Mouse (Mus musculus) kidney, adult 2 months (tissue): Measurements from ENCODE around the gene Coa5. TPM values are rescaled to one million over a fixed set of nuclear protein-coding genes. Genes with fewer than 3 reads are reported as not detected.

Experiments used
- DNase-seq: peaks from one replicate; pipeline ENCODE4 v3.0.0; 2021
- H3K27ac ChIP-seq: fragments of 200-500 bp; 2 replicates; pipeline ENCODE4 v1.5.1; 2012; ENCODE audit warnings: low read depth, low read length, control low read depth, inconsistent platforms; ENCODE audit not compliant: insufficient read depth
- H3K27me3 ChIP-seq: fragments of 200-500 bp; replicated peaks from 2 replicates; pipeline ENCODE4 v1.6.1; 2012; ENCODE audit warnings: mild to moderate bottlenecking, moderate library complexity, low read length, inconsistent platforms; ENCODE audit not compliant: control insufficient read depth, insufficient read depth
- H3K36me3 ChIP-seq: fragments of 200-500 bp; 2 replicates; pipeline ENCODE4 v1.6.1; 2012; ENCODE audit warnings: mild to moderate bottlenecking, moderate library complexity, low read length, inconsistent platforms; ENCODE audit not compliant: control insufficient read depth, insufficient read depth
- H3K4me1 ChIP-seq: fragments of 200-500 bp; 2 replicates; pipeline ENCODE4 v1.6.1; 2011; ENCODE audit warnings: low read length; ENCODE audit not compliant: control insufficient read depth, insufficient read depth
- H3K4me3 ChIP-seq: fragments of 200-500 bp; 2 replicates; pipeline ENCODE4 v1.5.1; 2011; ENCODE audit warnings: mild to moderate bottlenecking, low read depth, low read length, control low read depth; ENCODE audit not compliant: insufficient read depth
- CTCF ChIP-seq: fragments of 200-500 bp; conservative IDR thresholded peaks from 2 replicates; pipeline ENCODE4 v1.5.1; 2011; ENCODE audit warnings: low read depth, mild to moderate bottlenecking, control low read depth, low read length, moderate library complexity, mixed read lengths; ENCODE audit not compliant: insufficient read depth, insufficient read length
- POLR2A ChIP-seq: fragments of 200-500 bp; IDR thresholded peaks from one replicate; pipeline ENCODE4 v1.6.1; 2011; ENCODE audit warnings: low read depth, low read length, control low read depth
- WGBS: fragments of 180-500 bp; shearing (Covaris S2); methylation state at CpG from one replicate; pipeline ENCODE4 v1.1.7; 2018; 5-methylcytosine and 5-hydroxymethylcytosine counted together
- polyA plus RNA-seq: library from polyadenylated mRNA; depleted of rRNA; stranded (reverse); fragments of >200 nt; gene quantifications from 2 replicates; pipeline ENCODE4 v1.2.3, GENCODE M21; 2012; rRNA removed

Gene Coa5
- polyA plus RNA-seq, result 63.3 and 83.9 TPM in 2 replicates

DNA sequence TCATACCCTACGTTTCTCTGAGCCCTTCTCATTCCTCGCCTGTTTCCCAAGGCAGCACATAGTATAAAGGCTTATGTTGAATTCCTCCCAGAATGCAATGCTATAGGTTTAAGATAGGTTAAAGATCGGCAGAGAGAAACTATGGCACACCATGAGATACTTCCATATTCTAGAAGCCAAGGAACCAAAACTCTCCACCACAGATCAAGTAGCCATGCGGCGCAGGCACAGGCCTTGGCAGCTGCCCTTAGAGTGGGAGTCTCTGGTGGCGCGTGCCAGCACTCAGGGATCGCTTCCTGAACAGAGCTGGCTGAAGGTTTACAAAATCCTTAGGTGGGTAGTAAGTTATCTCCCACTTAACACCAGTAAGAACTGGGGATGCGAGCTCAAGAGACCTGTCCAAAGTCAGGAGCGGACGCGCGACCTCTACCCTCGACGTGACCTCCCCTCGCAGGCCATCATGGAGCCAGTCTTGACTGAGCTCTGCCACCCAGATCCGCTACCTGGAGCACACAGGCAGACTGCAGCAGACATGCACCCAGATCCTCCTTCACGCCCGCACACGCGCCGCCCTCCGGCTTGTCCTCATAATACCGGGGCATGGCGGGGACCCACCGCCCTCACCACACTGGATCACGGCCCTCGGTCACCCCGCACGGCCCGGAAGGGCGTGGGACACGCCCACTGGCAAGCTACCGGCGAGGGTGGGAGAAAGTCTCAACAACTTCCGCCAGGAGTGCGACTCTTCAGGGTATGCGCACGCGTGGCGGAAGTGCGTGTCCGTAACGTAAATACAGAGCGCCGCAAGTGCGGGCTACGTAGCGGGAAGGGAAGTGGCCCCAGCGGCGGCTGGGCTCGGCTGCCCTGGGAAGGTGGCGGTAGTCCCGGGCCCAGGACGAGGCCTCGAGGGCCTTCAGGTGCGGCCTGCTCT is at the start of gene Coa5, which contains the start of gene Unc50:
Coa5 (minus strand) TSS at position 738 of the 931 bp plus-strand sequence.
Unc50 (plus strand) TSS at position 774 of the 931 bp plus-strand sequence.
- WGBS, result 1% methylated on average over 57 of the region's 57 CpGs
- Histone ChIP-seq H3K4me1 (peaks cover 8% of the 10 kb centered on the region), H3K27ac (peak within 1 kb of the TSS; percentile 61), H3K27me3 (no peaks in the 10 kb centered on the region), H3K4me3 (peak within 1 kb of the TSS; percentile 74), H3K36me3 (no peaks in the 10 kb centered on the region)
- DNase-seq, result peak; percentile 97
- TF ChIP-seq POLR2A (peak; percentile 41), CTCF (no peak)

DNA sequence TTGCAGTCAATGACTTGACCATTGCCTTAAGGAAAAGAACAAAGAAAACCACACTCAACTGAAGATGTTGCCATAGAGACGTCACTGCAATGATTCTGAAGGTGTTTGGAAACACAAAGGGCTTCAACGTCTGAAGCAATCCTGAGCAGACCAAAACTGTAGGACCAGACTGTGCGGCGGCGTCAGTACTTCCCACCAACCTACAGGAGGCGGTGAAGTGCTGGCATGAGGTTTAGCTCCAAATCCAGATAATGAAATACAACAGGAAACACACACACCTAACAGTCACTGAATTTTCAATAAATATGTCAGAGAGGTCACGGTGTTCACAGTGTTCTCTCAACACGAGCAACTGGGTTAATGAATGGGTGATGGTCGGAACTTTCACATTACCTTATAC is 49.2 kb upstream of the Coa5 start:
- TF ChIP-seq POLR2A (no peak), CTCF (peak; percentile 44; the same call in 1 of the 2 replicates)
- DNase-seq, result no peak
- Histone ChIP-seq H3K27ac (no peak overlapping the region), H3K27me3 (no peaks in the 10 kb centered on the region), H3K4me3 (no peak overlapping the region), H3K36me3 (no peaks in the 10 kb centered on the region), H3K4me1 (no peaks in the 10 kb centered on the region)
- WGBS, result 78% methylated on average over 9 of the region's 9 CpGs

DNA sequence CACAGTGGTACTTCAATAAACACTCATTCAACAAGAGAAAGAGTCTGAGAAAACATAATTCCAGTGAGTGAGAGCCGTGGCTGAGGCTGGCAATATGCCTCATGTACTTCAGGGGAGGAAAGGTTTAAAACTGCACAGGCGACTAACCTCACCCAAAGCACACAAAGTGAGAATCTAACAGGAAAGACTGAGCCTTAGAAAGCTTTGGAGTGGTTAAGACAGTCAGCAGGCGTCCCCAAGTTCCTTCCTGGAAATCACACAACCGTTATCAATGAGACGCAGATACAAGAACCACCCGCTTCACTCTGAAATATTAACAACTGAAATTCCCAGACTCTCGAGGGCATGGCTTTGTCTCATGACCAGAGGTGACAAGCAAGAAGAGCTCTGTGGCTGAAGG is 48.5 kb upstream of the Coa5 start:
- Histone ChIP-seq H3K4me3 (no peak overlapping the region), H3K27me3 (no peaks in the 10 kb centered on the region), H3K36me3 (no peaks in the 10 kb centered on the region), H3K27ac (no peak overlapping the region), H3K4me1 (no peaks in the 10 kb centered on the region)
- no peak for TF ChIP-seq CTCF
- TF ChIP-seq POLR2A, result no peak
- DNase-seq, result no peak
- 61% methylated on average over 7 of the region's 7 CpGs for WGBS

DNA sequence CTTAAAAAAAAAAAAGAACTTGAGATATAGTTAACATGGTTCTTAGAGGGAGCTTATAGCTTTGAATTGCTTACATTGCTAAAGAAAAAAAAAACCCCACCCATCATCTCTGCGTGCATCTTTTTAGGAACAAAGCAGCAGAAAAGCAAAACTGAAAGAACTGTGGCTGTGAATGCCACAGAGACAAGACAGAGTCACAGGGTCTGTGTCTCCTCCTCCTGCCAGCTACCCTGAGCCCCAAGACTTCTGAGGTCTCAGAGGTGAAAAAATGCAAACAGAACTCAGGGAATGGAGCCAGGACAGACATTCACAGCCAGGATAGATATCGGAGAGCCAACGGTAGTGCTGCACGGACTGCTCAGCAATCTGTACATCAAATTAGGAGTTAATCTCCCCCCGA is 48.0 kb upstream of the Coa5 start:
- DNase-seq, result no peak
- Histone ChIP-seq H3K4me1 (no peaks in the 10 kb centered on the region), H3K4me3 (no peak overlapping the region), H3K27ac (no peak overlapping the region), H3K27me3 (no peaks in the 10 kb centered on the region), H3K36me3 (no peaks in the 10 kb centered on the region)
- TF ChIP-seq CTCF (no peak), POLR2A (no peak)
- 68% methylated on average over 5 of the region's 5 CpGs for whole genome bisulfite sequencing

DNA sequence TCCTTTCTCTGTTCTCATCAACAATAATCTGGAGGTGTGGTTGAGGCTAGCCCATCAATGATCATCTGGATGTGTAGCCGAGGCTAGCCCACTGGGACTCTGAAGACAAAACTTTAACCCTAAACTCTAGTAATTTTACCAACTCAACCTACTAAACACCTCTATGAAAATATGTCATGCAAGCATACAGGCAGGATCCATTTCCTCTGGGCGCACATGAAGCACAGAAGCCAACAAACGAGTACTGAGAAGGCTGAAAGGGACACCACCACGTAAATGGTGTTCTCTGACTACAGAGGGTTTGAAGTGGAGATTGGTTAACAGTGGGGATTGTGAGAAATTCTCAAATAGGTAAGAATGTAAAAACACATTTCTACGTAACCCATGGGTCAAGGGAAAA is 47.3 kb upstream of the Coa5 start:
- DNase-seq, result no peak
- Histone ChIP-seq H3K36me3 (no peaks in the 10 kb centered on the region), H3K4me1 (no peaks in the 10 kb centered on the region)

DNA sequence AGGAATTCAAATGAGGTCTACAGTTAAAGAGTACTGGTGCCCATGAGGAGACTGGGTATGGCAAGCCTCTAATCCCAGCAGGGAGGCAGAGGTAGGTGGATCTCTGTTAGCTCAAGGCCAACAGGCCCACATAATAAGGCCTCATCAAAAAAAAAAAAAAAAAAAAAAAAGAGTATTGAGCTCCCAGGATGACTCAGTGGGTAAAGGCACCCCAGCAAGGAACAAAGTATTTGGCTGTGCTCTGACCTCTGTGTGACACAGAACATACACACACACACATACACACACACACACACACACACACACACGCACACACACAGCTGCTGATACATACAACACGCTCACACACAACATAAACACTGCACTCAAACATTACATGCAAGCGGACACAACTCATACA is 45.4 kb upstream of the Coa5 start:
- Histone ChIP-seq H3K27me3 (no peaks in the 10 kb centered on the region), H3K36me3 (no peaks in the 10 kb centered on the region), H3K27ac (no peak overlapping the region), H3K4me3 (no peak overlapping the region), H3K4me1 (no peaks in the 10 kb centered on the region)
- WGBS, result 95% methylated on average over 3 of the region's 3 CpGs
- no peak for TF ChIP-seq POLR2A
- no peak for TF ChIP-seq CTCF
- DNase-seq, result no peak

More for the DNA sequence above, 47.3 kb upstream of the Coa5 start:
- Histone ChIP-seq H3K27ac (no peak overlapping the region), H3K27me3 (no peaks in the 10 kb centered on the region), H3K4me3 (no peak overlapping the region)
- 93% methylated on average over 5 of the region's 5 CpGs for WGBS
- TF ChIP-seq POLR2A, result no peak

DNA sequence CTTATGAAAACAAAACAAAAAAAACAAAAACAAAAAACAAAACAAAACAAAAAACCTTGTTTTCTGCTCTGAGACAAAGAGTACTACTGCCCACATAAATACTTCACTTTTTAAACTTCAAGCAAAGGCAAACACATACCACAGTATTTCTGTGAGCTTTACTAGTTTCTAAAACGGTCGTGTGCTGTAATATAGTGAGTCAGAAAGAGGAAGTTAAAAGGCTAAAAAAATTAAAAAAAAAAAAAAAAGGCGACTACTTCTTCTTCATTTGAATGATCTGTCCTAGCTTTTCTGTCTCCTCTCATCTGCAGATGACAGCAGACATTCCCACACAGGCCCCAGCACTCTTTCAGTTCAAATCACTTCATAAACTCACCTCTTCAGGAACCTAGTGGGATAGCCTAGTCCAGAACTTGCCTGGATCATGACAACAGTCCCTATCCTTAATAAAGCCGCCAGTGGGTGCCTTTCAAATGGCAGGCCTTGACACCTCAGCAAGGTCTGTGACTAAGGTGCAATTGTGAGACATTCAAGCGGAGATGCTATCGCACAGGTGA is 44.8 kb upstream of the Coa5 start:
- Histone ChIP-seq H3K27ac (no peak overlapping the region), H3K4me1 (no peaks in the 10 kb centered on the region), H3K36me3 (no peaks in the 10 kb centered on the region), H3K27me3 (no peaks in the 10 kb centered on the region), H3K4me3 (no peak overlapping the region)
- no peak for TF ChIP-seq POLR2A
- TF ChIP-seq CTCF, result no peak
- DNase-seq, result no peak
- 85% methylated on average over 6 of the region's 6 CpGs for WGBS
